Mouse (Mus musculus) CH12.LX (cell line): ENCODE measurements at regions not wholly inside any gene's neighbourhood (a gene's known extent, or its start where the extent isn't known, plus 50 kb on each side); places are given as distances from the start of the nearest gene placed in this dataset.
A peak's percentile ranks its signal among the peaks of the same experiment; 100 is the strongest.

ENCODE experiments used
- DNase-seq: peaks from one replicate; pipeline ENCODE4 v3.0.0-alpha.2; 2013; ENCODE audit errors: extremely low read depth
- H3K27ac ChIP-seq: 2 replicates; pipeline ENCODE4 v1.5.1; 2012; ENCODE audit warnings: low read depth, mild to moderate bottlenecking, control low read depth, moderate library complexity; ENCODE audit not compliant: insufficient read depth
- H3K27me3 ChIP-seq: replicated peaks from 2 replicates; pipeline ENCODE3; 2012; ENCODE audit warnings: inconsistent platforms
- H3K36me3 ChIP-seq, 2 experiments: replicated peaks in 1 of 2; 2 replicates each; pipeline versions ENCODE3 to v1.6.1; 2012; ENCODE audit warnings: inconsistent platforms in 1 of 2, low read length in 1 of 2, mild to moderate bottlenecking in 1 of 2, mixed read lengths in 1 of 2, moderate library complexity in 1 of 2; ENCODE audit not compliant: control insufficient read depth in 1 of 2, insufficient read depth in 1 of 2
- H3K4me1 ChIP-seq, 2 experiments: 2 replicates each; pipeline ENCODE4 v1.6.1; 2012; ENCODE audit warnings: inconsistent platforms in 1 of 2, moderate library complexity in 1 of 2; ENCODE audit not compliant: insufficient read depth in 2 of 2, control insufficient read depth in 1 of 2
- H3K4me2 ChIP-seq: 2 replicates; pipeline ENCODE4 v1.6.1; 2012; ENCODE audit warnings: low read depth, mild to moderate bottlenecking, control low read depth; ENCODE audit not compliant: poor library complexity, insufficient read depth, severe bottlenecking
- H3K4me3 ChIP-seq, 3 experiments: fragments of 150-350 bp in 1 of 3; sonication (generic) in 1 of 3; replicated peaks in 1 of 3; 2 replicates each; pipeline versions ENCODE3 to v1.5.1; 2011 to 2012; ENCODE audit warnings: low read depth in 2 of 3, low read length in 2 of 3, mild to moderate bottlenecking in 2 of 3, moderate library complexity in 2 of 3, control low read depth in 1 of 3, improper control_type of control experiment in 1 of 3, inconsistent platforms in 1 of 3, mixed read lengths in 1 of 3; ENCODE audit not compliant: poor library complexity in 1 of 3
- H3K79me2 ChIP-seq: replicated peaks from 2 replicates; pipeline ENCODE4 v1.6.1; 2012; ENCODE audit warnings: mild to moderate bottlenecking, moderate library complexity; ENCODE audit not compliant: control insufficient read depth, poor library complexity, insufficient read depth, severe bottlenecking; ENCODE audit errors: extremely low read depth
- H3K9ac ChIP-seq: 2 replicates; pipeline ENCODE4 v1.6.1; 2012; ENCODE audit warnings: low read depth, mild to moderate bottlenecking, control low read depth, moderate library complexity; ENCODE audit not compliant: insufficient read depth
- H3K9me3 ChIP-seq: replicated peaks from 2 replicates; pipeline ENCODE3; 2012; ENCODE audit warnings: low read length, inconsistent platforms, mixed read lengths
- BHLHE40 ChIP-seq: IDR thresholded peaks from 2 replicates; pipeline ENCODE4 v1.6.1; 2011; ENCODE audit warnings: mild to moderate bottlenecking, low read depth, low read length, improper control_type of control experiment
- CTCF ChIP-seq, 2 experiments: IDR thresholded peaks in 1 of 2; conservative IDR thresholded peaks in 1 of 2; 2 replicates each; pipeline ENCODE4 v1.5.1; 2011 to 2012; ENCODE audit warnings: low read depth in 2 of 2, low read length in 2 of 2, improper control_type of control experiment in 1 of 2, inconsistent platforms in 1 of 2, mild to moderate bottlenecking in 1 of 2, moderate library complexity in 1 of 2
- E2F4 ChIP-seq: IDR thresholded peaks from 2 replicates; pipeline ENCODE4 v1.6.1; 2011; ENCODE audit warnings: low read depth, low read length, improper control_type of control experiment; ENCODE audit not compliant: insufficient replicate concordance
- EP300 ChIP-seq: IDR thresholded peaks from 2 replicates; pipeline ENCODE4 v1.6.1; 2011; ENCODE audit warnings: low read length, improper control_type of control experiment
- GABPA ChIP-seq: IDR thresholded peaks from 2 replicates; pipeline ENCODE4 v1.6.1; 2012; ENCODE audit warnings: low read depth, low read length, improper control_type of control experiment, inconsistent platforms; ENCODE audit not compliant: insufficient replicate concordance
- JUN ChIP-seq: IDR thresholded peaks from 2 replicates; pipeline ENCODE4 v1.6.1; 2011; ENCODE audit warnings: low read depth, mild to moderate bottlenecking, low read length, improper control_type of control experiment, moderate library complexity; ENCODE audit not compliant: insufficient read depth
- JUND ChIP-seq: conservative IDR thresholded peaks from 2 replicates; pipeline ENCODE4 v1.6.1; 2011; ENCODE audit warnings: low read depth, low read length, improper control_type of control experiment
- KAT2A ChIP-seq: IDR thresholded peaks from 2 replicates; pipeline ENCODE4 v1.6.1; 2012; ENCODE audit warnings: low read length, improper control_type of control experiment, inconsistent platforms; ENCODE audit not compliant: insufficient replicate concordance
- MAFK ChIP-seq: IDR thresholded peaks from 2 replicates; pipeline ENCODE4 v1.6.1; 2011; ENCODE audit warnings: low read length, improper control_type of control experiment; ENCODE audit not compliant: insufficient replicate concordance
- MAX ChIP-seq: IDR thresholded peaks from 2 replicates; pipeline ENCODE4 v1.6.1; 2011; ENCODE audit warnings: low read length, improper control_type of control experiment
- NELFE ChIP-seq: IDR thresholded peaks from 2 replicates; pipeline ENCODE4 v1.6.1; 2011; ENCODE audit warnings: low read depth, low read length, improper control_type of control experiment
- NRF1 ChIP-seq: IDR thresholded peaks from 2 replicates; pipeline ENCODE4 v1.6.1; 2014; ENCODE audit warnings: low read depth, mild to moderate bottlenecking, inconsistent platforms, low read length, improper control_type of control experiment, moderate library complexity
- PAX5 ChIP-seq: IDR thresholded peaks from 2 replicates; pipeline ENCODE4 v1.6.1; 2012; ENCODE audit warnings: low read length, inconsistent platforms, mixed read lengths
- POLR2A ChIP-seq: IDR thresholded peaks from 2 replicates; pipeline ENCODE4 v1.6.1; 2011; ENCODE audit warnings: low read depth, mild to moderate bottlenecking, improper control_type of control experiment, low read length
- RAD21 ChIP-seq: IDR thresholded peaks from 2 replicates; pipeline ENCODE4 v1.6.1; 2011; ENCODE audit warnings: low read depth, mild to moderate bottlenecking, low read length, improper control_type of control experiment, moderate library complexity
- RCOR1 ChIP-seq: conservative IDR thresholded peaks from 2 replicates; pipeline ENCODE4 v1.6.1; 2012; ENCODE audit warnings: low read depth, mild to moderate bottlenecking, inconsistent platforms, low read length, improper control_type of control experiment
- TCF12 ChIP-seq: IDR thresholded peaks from 2 replicates; pipeline ENCODE4 v1.6.1; 2014; ENCODE audit warnings: low read depth, mild to moderate bottlenecking, inconsistent platforms, low read length, improper control_type of control experiment
- UBTF ChIP-seq: IDR thresholded peaks from 2 replicates; pipeline ENCODE4 v1.6.1; 2012; ENCODE audit warnings: low read depth, mild to moderate bottlenecking, inconsistent platforms, low read length, improper control_type of control experiment, moderate library complexity
- USF1 ChIP-seq: IDR thresholded peaks from 2 replicates; pipeline ENCODE4 v1.6.1; 2014; ENCODE audit warnings: low read depth, mild to moderate bottlenecking, inconsistent platforms, low read length, improper control_type of control experiment
- ZMIZ1 ChIP-seq: IDR thresholded peaks from 2 replicates; pipeline ENCODE4 v1.6.1; 2012; ENCODE audit warnings: low read depth, mild to moderate bottlenecking, inconsistent platforms, low read length, improper control_type of control experiment
- ZNF384 ChIP-seq: IDR thresholded peaks from 2 replicates; pipeline ENCODE4 v1.6.1; 2012; ENCODE audit warnings: low read depth, low read length, improper control_type of control experiment, inconsistent platforms
- dilution Hi-C: fragments of 300-500 bp; cut with MboI; formaldehyde crosslinking; loops from 2 replicates; pipeline ENCODE4 v1.14.3; 2020; ENCODE audit warnings: low sequenced_read_pairs; ENCODE audit not compliant: extremely low pct_unique_long_range_greater_than_20kb, extremely low pct_ligation_motif_present
- in situ Hi-C: fragments of 300-500 bp; cut with MboI; formaldehyde crosslinking; loops from 3 replicates; pipeline ENCODE4 v1.14.3; 2019; ENCODE audit warnings: low sequenced_read_pairs, low pct_ligation_motif_present, low pct_unique_long_range_greater_than_20kb, mixed read lengths

DNA sequence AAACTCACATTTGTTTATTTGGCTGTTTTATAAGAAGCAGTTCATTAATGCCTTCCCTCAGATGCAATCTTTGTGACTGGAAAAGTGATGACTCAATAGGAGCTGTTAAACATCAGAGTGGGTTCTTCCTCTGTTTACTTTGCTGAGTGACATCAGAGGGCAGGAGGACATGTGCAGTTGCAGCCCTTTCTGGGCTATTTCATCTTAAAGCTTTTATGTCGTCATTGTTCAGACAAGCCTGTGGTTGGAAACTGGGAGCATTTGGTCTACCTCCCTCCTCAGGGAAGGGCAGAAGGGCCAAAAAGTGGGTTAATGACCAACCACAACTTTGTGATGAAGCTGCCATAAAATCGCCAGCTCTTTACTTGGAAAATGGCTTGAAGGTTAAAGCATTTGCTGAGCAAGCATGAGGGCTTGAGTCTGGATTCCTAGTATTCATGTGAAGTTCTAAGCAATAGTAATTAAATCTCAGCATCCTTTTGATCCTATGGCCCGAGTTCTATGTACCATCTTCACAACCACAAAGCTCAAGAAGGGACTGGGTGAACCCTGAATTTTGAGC is 103.8 kb upstream of the Igfbp3 start (continued):
- no peak for TF ChIP-seq BHLHE40
- TF ChIP-seq POLR2A: no peak
- no peak for TF ChIP-seq RAD21

DNA sequence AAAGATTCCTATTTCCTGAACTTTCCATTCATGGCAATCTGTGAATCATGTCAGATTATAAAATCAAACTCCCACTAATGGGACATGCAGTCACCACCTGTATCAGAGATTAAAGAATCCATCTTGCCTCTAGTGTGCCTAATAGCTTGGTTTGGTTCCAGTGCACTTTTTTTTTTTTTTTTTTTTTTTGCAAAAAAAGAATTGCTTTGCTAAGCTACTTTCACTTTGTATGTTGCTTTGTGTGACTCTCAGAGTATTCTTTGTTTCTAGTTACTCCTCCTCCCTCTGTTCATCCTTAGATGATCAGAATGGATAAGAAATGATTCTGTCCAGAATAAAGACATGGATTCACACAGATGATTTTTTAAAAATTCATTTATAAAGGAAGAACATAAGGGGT is 82.5 kb upstream of the Igfbp3 start:
- Histone ChIP-seq H3K27ac (no peak overlapping the region), H3K27me3 (no peaks in the 10 kb centered on the region)
- in situ Hi-C loops: no loop called here
- TF ChIP-seq USF1 (no peak), ZNF384 (peak; percentile 80), MAFK (peak; percentile 54; the same call in 1 of the 2 replicates), JUND (no peak)
- TF ChIP-seq, all 38 proteins: peak for 2
- no peak overlapping the region for H3K9ac ChIP-seq
- no peak for DNase-seq
- no peaks in the 10 kb centered on the region for H3K36me3 ChIP-seq
- dilution Hi-C loops: no loop called here
- no peak overlapping the region for H3K4me3 ChIP-seq
- H3K4me1 ChIP-seq: no peaks in the 10 kb centered on the region
- H3K4me2 ChIP-seq: no peak overlapping the region
- no peaks in the 10 kb centered on the region for H3K79me2 ChIP-seq
- H3K9me3 ChIP-seq: peaks cover 23% of the 10 kb centered on the region

DNA sequence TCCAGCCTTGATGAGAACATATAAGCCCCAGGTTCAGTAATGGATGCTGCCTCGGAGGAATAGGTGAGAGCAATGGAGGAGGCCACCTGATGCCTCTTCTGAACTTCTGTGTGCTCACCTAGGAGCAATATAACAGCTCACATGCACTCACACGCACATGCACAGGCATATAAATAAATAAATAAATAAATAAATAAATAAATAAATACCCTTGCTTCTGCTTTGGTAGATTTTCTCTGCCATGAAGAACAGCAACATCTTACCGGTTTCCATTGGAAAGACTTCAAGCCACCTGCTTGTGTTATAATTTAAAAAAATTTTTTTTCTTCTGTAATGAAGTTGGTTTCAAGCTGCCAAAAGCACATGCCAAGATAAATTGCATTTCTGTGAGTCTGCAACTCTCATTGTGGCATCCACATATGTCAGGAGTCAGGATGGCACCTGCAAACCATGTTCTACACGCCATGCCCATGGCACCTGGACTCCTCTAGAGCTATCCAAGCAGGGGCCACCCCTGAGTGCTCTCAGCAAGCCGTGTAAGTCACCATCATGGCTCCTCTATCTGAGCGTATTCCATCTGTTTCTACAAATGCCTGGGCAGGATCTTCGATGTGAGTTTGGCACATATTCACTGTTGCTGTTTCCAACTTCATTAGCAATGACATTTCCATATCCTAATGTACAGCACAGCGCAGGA is 75.7 kb upstream of the Igfbp3 start:
- DNase-seq: no peak
- no peak overlapping the region for H3K27ac ChIP-seq
- no peak for TF ChIP-seq NRF1
- TF ChIP-seq MAX: no peak
- no peak for TF ChIP-seq UBTF
- TF ChIP-seq NELFE: no peak
- TF ChIP-seq USF1: no peak
- no peak for TF ChIP-seq PAX5
- TF ChIP-seq BHLHE40: no peak
- TF ChIP-seq CTCF (conservative IDR thresholded peaks at IDR 0.05 in 1 of 2, IDR thresholded peaks at IDR 0.05 in 1 of 2; ENCODE audit: low read depth in 2 of 2, low read length in 2 of 2): no peak
- no peak for TF ChIP-seq E2F4
- no peak for TF ChIP-seq RCOR1
- no peak for TF ChIP-seq JUN
- no peak for TF ChIP-seq EP300
- no peak for TF ChIP-seq ZMIZ1
- no peak for TF ChIP-seq GABPA
- TF ChIP-seq TCF12: no peak
- no peak for TF ChIP-seq KAT2A
- dilution Hi-C loops: no loop called here
- H3K4me2 ChIP-seq: no peak overlapping the region
- H3K4me3 ChIP-seq: no peak overlapping the region
- no peaks in the 10 kb centered on the region for H3K4me1 ChIP-seq
- peaks cover 31% of the 10 kb centered on the region for H3K9me3 ChIP-seq
- peaks cover 5% of the 10 kb centered on the region for H3K27me3 ChIP-seq
- no peaks in the 10 kb centered on the region for H3K79me2 ChIP-seq
- H3K9ac ChIP-seq: no peak overlapping the region
- in situ Hi-C loops: no loop called here
- no peaks in the 10 kb centered on the region for H3K36me3 ChIP-seq
